Mouse (Mus musculus) cerebellum, adult 9-11 months (tissue): Measurements from ENCODE around the gene Gli1.

Experiments used
- DNase-seq: peaks from one replicate; pipeline ENCODE4 v3.0.0; 2022

Gli1 gene

DNA sequence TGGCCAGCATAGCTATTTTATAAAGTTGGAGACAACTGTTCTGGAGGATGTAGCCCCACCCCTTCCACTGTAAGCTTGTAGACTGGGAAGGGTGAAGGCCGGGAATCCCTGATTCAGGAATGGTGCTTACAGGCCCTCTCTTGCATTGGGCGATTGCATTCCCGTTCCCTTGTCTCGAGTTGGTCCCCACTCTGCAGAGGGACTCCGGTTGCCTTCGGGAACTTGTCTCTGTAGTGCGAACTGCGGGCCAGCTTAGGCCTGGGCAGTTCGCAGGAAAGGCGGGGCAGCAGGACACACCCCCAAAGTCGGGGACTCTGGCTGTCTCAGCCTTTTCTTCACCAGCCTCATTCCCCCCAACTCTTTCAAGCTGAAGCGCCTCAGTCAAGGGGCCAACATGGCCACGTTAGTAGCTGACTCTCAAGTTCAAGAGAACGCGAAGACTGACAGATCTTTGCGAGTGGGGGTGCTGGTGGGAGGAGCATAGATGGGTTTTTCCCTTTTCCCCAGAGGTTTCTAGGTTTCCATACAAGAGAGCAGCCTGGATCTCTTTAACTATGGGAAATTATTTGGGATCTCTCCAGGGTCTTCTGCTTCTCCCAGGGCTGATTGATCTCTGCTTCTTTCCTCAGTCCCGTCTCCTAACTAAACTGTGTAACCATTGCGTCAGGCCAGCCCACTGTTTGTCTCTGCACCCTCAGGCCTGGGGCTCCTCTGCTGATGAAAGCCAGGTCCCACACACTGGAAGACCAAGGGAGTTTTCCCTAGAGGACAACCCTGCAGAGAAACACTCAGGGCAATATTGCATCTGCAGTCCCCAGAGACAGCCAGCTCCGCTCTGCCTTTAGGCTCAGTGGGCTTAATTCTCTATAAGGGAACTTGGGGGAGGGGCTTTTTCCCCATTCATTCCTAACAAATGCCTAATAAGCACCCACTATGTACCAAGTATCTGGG lies 50.6 kb downstream of the Gli1 start:
- DNase-seq = no peak

DNA sequence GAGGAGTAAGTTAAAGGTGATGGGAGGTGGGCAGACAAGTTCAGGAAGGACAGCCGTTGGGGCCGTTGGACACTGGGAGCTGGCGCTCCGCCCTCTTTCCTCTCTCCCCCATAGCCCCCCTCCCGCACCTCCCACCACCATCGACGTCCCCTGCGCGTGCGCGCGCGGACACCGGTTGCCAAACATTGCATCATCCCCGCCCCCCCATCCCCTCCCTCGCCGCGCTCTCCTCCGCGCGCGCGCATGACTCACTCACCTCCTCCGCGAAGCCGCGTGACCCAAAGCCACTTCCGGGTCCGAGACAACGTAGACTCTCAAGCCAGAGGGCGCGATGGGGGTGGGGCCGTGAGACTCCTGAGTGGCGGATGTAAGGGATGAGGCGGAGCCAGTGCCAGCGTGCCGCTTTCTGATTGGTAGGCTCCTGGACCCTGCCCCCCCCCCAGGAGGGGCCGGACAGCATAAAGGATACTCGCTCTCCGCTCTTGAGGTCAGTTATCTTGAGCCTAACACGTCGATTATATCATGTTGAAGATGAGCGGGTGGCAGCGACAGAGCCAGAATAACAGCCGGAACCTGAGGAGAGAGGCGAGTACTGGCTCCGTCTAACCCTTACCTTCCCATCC lies 51.4 kb downstream of the Gli1 start:
- peak; percentile 100 for DNase-seq

DNA sequence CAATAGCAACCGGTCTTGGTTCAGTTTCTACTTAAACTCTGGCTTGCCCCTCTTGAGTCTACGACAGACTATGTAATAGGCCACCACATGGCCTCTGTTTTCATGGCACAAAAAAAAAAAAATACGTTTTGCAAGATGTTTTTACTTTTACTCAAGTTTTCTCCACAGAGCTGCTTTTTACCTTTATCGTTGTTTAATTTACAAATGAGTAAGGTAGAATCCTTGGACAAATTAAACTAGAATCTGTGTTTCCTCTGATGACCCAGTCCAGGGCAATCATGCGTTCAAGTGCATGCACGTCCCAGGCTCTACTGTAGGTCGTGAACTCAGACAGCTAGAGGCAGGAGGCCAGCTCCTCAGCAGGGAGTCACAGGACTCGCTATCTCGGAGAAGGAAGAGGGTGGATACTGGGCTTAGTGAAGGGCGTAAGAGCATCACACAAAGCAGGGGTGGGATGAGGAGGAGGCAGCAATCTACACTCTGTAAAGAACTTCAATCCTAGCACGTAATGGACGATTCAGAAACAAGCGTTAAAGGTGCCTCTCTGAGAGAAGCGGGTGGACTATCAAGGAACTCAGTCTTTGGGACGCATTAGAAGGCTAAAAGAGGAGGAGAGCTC lies 52.1 kb downstream of the Gli1 start:
- peak; percentile 90 for DNase-seq

GRCm38 (mm10) chr10:127288800-127289572 lies 52.8 kb downstream of the Gli1 start, which contains the start of gene Mbd6:
Gene Mbd6, minus strand, starts transcription at chr10:127289018.
- peak; percentile 96 for DNase-seq

GRCm38 (mm10) chr10:127288328-127288799 lies 53.4 kb downstream of the Gli1 start:
- no peak for DNase-seq

DNA sequence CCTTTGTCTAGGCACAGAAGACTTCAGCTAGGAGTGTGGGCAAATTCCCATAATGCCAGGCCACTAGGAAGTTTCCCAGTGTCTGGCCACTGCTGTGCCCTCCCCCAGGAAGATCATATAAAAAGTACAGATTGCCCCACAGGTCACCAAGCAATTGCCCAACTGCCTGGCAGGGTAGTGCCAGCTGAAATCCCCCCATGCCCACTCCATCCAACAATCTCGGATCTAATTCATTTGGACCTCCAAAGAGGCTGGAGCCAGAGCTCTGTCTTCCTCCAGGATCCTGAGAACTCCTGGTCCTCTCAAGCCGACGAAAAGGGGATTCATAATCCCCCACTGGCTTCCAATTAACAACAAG lies 53.9 kb downstream of the Gli1 start:
- no peak for DNase-seq

- peak; percentile 55 for DNase-seq
Measured at GRCm38 (mm10) chr10:127287271-127287935, 54.4 kb downstream of the Gli1 start.

DNA sequence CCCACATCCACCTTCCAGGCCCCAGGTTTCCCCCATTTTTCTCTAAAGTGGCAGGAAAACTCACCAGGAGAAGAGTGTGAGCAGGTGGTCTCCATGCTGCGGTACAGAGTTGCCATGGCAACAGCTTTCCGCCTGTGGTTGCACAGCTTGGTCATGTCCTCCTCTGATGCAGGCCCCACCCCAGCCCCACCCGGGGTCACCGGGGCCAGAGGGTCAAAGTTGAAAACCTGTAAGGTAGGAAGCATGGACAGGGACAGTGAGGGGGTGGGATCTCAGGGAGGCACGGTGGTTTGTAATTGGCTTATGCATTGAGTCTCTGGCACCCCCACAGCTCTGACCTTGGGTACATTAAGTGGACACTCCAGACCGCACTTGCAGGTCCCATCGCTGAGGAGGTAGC lies 55.0 kb downstream of the Gli1 start:
- DNase-seq = no peak

DNA sequence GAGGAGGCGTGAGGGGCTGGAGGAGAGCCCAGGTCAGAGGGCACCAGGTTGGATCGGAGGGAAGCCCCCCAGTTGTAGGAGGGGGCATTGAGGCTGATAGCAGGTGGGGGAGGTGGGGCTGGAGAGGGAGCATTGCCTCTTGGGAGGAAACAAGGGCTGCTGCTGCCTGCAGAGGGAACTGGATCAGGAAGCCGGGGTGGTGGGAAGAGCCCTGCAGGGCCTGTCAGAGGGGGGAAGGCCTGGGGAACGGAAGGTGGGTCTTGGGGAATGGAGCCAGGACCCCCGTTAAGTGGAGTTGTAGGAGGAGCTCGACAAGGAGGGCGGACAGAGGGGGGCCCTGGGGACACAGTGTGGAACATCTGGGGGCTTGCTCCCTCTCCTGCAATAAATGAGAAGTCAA lies 55.6 kb downstream of the Gli1 start:
- peak; percentile 67 for DNase-seq

- no peak for DNase-seq
Measured at GRCm38 (mm10) chr10:127285644-127286043, 56.1 kb downstream of the Gli1 start.

- DNase-seq = peak; percentile 53
Measured at GRCm38 (mm10) chr10:127284724-127285500, 56.9 kb downstream of the Gli1 start.

DNA sequence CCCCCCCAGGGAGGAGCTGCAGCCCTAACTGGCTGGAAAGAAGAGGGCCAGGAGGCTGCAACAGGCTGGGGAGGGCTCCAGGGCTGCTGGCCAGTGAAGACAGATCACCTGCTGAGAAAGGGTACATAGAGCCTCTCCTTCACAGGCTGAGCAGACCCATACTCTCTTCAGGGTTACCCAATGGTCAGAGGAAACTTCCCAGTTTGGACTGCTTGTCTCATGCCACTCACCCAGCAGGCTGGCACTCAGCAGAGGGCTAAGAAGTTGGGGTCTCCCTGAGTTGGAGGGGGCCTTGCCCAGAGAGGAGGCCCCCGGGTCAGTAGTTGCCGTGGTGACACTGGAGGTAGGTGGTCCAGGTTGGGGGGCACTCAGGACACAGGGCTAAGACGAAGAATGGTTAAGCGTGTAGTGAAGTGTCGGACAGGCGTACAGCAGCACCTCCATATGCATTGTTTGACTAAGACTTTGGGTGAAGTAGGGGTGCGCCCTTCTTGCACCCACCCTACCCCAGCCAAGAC lies 57.6 kb downstream of the Gli1 start:
- DNase-seq = peak; percentile 55

DNA sequence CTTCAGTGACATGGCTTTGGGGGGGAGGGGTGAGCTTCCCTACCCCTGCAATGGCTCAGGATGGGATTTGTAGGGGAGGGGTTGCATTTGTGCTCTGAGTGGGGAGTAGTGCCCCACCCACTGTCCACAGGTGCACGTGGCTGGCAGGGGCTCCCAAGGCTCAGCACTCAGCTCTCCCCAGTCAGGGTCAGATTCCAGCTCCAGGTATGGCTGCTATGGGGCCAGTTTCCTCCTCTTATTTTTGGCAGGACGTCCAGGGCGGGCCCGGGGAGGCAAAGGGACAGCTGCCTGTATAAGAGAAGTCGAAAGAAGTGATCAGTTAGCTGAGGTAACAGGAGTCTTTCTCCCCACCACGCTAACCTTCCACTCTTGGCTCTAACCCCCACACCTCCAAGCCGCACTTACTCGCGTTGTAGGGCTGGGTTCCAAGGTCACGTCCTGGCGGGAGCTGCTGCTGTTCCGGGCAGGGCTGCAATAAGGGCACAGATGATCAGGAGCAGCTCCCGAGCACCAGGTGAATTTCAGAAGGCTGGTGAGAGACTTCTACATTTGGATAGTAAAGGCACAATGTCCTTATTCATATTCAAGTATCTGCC lies 59.1 kb downstream of the Gli1 start:
- DNase-seq = peak; percentile 45

DNA sequence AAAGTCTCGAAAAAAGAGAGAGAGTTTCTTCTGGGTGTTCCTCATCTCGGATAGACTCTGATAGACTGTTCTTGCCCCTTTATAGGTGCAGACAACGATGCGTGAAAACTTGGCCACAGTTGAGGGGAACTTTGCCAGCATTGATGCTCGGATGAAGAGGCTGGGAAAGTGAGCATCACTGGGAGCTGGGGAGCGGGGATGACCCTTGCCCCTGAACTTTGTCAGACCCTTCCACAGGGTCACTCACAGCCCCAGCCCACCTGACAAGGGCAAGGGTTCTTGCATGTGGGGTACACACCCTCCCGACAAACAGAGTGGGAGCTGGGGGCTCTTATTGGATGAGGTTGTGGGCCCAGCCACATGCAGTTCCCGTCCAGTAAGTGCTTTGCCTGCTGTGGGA lies 60.5 kb downstream of the Gli1 start:
- DNase-seq = no peak
